Mouse (Mus musculus) embryonic facial prominence, embryonic 12.5 days (tissue): ENCODE data around the gene Ddit4. TPM values are rescaled to one million over a fixed set of nuclear protein-coding genes. Genes with fewer than 3 reads are reported as not detected.
A peak's percentile ranks its signal among the peaks of the same experiment; 100 is the strongest.

Experiments
- ATAC-seq: fragments of 200-750 bp; cut with Nextera tagmentation; 2 replicates; pipeline ENCODE4 v1.8.0; 2017; ENCODE audit not compliant: insufficient number of reproducible peaks, insufficient read depth, low FRiP score, low TSS enrichment
- H3K27ac ChIP-seq: fragments of 300-500 bp; sonication (generic); 2 replicates; pipeline ENCODE4 v1.5.1; 2016; ENCODE audit warnings: mild to moderate bottlenecking
- H3K27me3 ChIP-seq: fragments of 300-500 bp; sonication (generic); 2 replicates; pipeline ENCODE4 v1.6.1; 2016; ENCODE audit warnings: mild to moderate bottlenecking, moderate library complexity
- H3K36me3 ChIP-seq: fragments of 300-500 bp; sonication (generic); 2 replicates; pipeline ENCODE4 v1.6.1; 2016; ENCODE audit warnings: mild to moderate bottlenecking
- H3K4me1 ChIP-seq: fragments of 300-500 bp; sonication (generic); 2 replicates; pipeline ENCODE4 v1.6.1; 2016
- H3K4me2 ChIP-seq: fragments of 300-500 bp; sonication (generic); replicated peaks from 2 replicates; pipeline ENCODE4 v1.6.1; 2016; ENCODE audit warnings: mild to moderate bottlenecking, moderate library complexity
- H3K4me3 ChIP-seq: fragments of 300-500 bp; sonication (generic); 2 replicates; pipeline ENCODE4 v1.5.1; 2016; ENCODE audit warnings: mild to moderate bottlenecking
- H3K9ac ChIP-seq: fragments of 300-500 bp; sonication (generic); 2 replicates; pipeline ENCODE4 v1.6.1; 2016; ENCODE audit warnings: mild to moderate bottlenecking, moderate library complexity
- H3K9me3 ChIP-seq: fragments of 300-500 bp; sonication (generic); 2 replicates; pipeline ENCODE4 v1.6.1; 2016; ENCODE audit warnings: mild to moderate bottlenecking, moderate library complexity
- WGBS: fragments of 180-500 bp; shearing (Covaris S2); methylation state at CpG from one replicate; pipeline ENCODE4 v1.1.7; 2016; 5-methylcytosine and 5-hydroxymethylcytosine counted together
- polyA plus RNA-seq: library from polyadenylated mRNA; unstranded; fragments of >200 nt; fragmentation: Nextera tagmentation; extraction: Ambion mirVana; gene quantifications from 2 replicates; pipeline ENCODE4 v1.2.1, GENCODE M21; 2016

Gene Ddit4
- polyA plus RNA-seq, 1 experiment from 2014 or later, result 92.3 TPM

DNA sequence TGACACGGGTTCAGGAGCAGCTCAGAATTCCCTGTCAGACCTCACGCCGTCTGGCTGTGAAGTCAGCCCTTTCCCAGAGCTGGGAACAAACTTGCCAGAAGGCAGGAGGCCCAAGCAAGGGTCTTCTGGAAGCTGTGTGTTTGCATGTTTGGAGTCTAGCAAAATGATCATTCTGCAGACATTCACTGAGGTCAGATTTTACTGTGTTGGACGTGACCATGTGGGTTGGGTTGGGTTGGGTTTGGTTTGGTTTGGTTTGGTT lies 51.5 kb downstream of the Ddit4 start:
- no peak for ATAC-seq
- 39% methylated on average over 4 of the region's 4 CpGs for WGBS
- Histone ChIP-seq H3K9me3 (no peaks in the 10 kb centered on the region), H3K9ac (peak overlapping the region; percentile 4; the same call in 1 of the 2 replicates), H3K36me3 (peaks cover 27% of the 10 kb centered on the region), H3K4me1 (peaks cover 60% of the 10 kb centered on the region), H3K27ac (peak overlapping the region; percentile 97), H3K4me3 (no peak overlapping the region), H3K4me2 (peak overlapping the region; percentile 31; the same call in 1 of the 2 replicates), H3K27me3 (no peaks in the 10 kb centered on the region)

Other genes with a start within 250 kb of the Ddit4 start
- gene Micu1, start 249.4 kb downstream of the Ddit4 start, polyA plus RNA-seq, result 77.3 and 79.9 TPM in 2 replicates
- 18.9 and 19.9 TPM in 2 replicates for gene Dnajb12, start 72.3 kb downstream of the Ddit4 start, polyA plus RNA-seq
- 41.8 and 41.9 TPM in 2 replicates for gene Ascc1, start 51.0 kb upstream of the Ddit4 start, polyA plus RNA-seq
- gene Anapc16, start 51.3 kb upstream of the Ddit4 start, polyA plus RNA-seq, result 125 TPM in 2 replicates
- gene Spock2, start 154.4 kb upstream of the Ddit4 start, polyA plus RNA-seq, result 10.8 and 11.7 TPM in 2 replicates